Mouse (Mus musculus) embryonic fibroblast, embryonic 13.5 days (primary cell): Measurements from ENCODE around the gene Zbtb7a.

Experiments
- CTCF ChIP-seq: IDR thresholded peaks from 2 replicates; pipeline ENCODE4 v1.5.1; 2011; ENCODE audit warnings: mild to moderate bottlenecking, control low read depth, low read length, moderate library complexity, borderline replicate concordance; ENCODE audit not compliant: insufficient read depth
- POLR2A ChIP-seq: IDR thresholded peaks from 2 replicates; pipeline ENCODE4 v1.6.1; 2011; ENCODE audit warnings: low read depth, mild to moderate bottlenecking, control low read depth, low read length, moderate library complexity

GRCm38 (mm10) chr10:81141455-81142210, 6.6 kb downstream of the Zbtb7a start:
- TF ChIP-seq POLR2A (no peak), CTCF (no peak)
